Mouse (Mus musculus) hindbrain, embryonic 14.5 days (tissue): Measurements from ENCODE around the gene Mrpl22. TPM values are rescaled to one million over a fixed set of nuclear protein-coding genes. Genes with fewer than 3 reads are reported as not detected.
A peak's percentile ranks its signal among the peaks of the same experiment; 100 is the strongest.
"Not testable (repeated sequence)": the region's sequence is repeated elsewhere in the genome, so short reads cannot be mapped to it uniquely, and the experiment has no call there.

Source experiments
- ATAC-seq: fragments of 200-750 bp; cut with Nextera tagmentation; 2 replicates; pipeline ENCODE4 v1.8.0; 2017; ENCODE audit warnings: moderate number of reproducible peaks, mild to moderate bottlenecking, moderate TSS enrichment, moderate library complexity; ENCODE audit not compliant: low FRiP score
- DNase-seq: peaks from one replicate; pipeline ENCODE4 v3.0.0-alpha.2; 2015; ENCODE audit warnings: low spot score
- H3K27ac ChIP-seq: fragments of 300-500 bp; sonication (generic); 2 replicates; pipeline ENCODE4 v1.5.1; 2014; ENCODE audit warnings: mild to moderate bottlenecking, moderate library complexity
- H3K27me3 ChIP-seq: fragments of 300-500 bp; sonication (generic); 2 replicates; pipeline ENCODE4 v1.6.1; 2014; ENCODE audit warnings: mild to moderate bottlenecking, low read length, mixed read lengths; ENCODE audit not compliant: control insufficient read depth, insufficient read depth
- H3K36me3 ChIP-seq: fragments of 300-500 bp; sonication (generic); replicated peaks from 2 replicates; pipeline ENCODE4 v1.6.1; 2014; ENCODE audit not compliant: control insufficient read depth, insufficient read depth
- H3K4me1 ChIP-seq: fragments of 300-500 bp; sonication (generic); replicated peaks from 2 replicates; pipeline ENCODE4 v1.6.1; 2014; ENCODE audit warnings: antibody characterized with exemption, low read length, mixed read lengths; ENCODE audit not compliant: control insufficient read depth, insufficient read depth
- H3K4me2 ChIP-seq: fragments of 300-500 bp; sonication (generic); replicated peaks from 2 replicates; pipeline ENCODE4 v1.6.1; 2014; ENCODE audit warnings: mild to moderate bottlenecking, moderate library complexity
- H3K4me3 ChIP-seq: fragments of 300-500 bp; sonication (generic); replicated peaks from 2 replicates; pipeline ENCODE4 v1.5.1; 2014; ENCODE audit warnings: mild to moderate bottlenecking, low read length
- H3K9ac ChIP-seq: fragments of 300-500 bp; sonication (generic); 2 replicates; pipeline ENCODE4 v1.6.1; 2014
- H3K9me3 ChIP-seq: fragments of 300-500 bp; sonication (generic); 2 replicates; pipeline ENCODE4 v1.6.1; 2016; ENCODE audit warnings: low read length; ENCODE audit not compliant: control insufficient read depth
- WGBS: fragments of 180-500 bp; shearing (Covaris S2); extraction: QIAGEN DNeasy Blood & Tissue Kit; methylation state at CpG from one replicate; pipeline ENCODE4 v1.1.7; 2014; 5-methylcytosine and 5-hydroxymethylcytosine counted together
- polyA plus RNA-seq: library from polyadenylated mRNA; unstranded; fragments of >200 nt; fragmentation: Nextera tagmentation; extraction: Ambion mirVana; gene quantifications from 2 replicates; pipeline ENCODE4 v1.2.1, GENCODE M21; 2014

Mrpl22 gene
- polyA plus RNA-seq, 1 experiment from 2014 or later = 98.4 TPM

DNA sequence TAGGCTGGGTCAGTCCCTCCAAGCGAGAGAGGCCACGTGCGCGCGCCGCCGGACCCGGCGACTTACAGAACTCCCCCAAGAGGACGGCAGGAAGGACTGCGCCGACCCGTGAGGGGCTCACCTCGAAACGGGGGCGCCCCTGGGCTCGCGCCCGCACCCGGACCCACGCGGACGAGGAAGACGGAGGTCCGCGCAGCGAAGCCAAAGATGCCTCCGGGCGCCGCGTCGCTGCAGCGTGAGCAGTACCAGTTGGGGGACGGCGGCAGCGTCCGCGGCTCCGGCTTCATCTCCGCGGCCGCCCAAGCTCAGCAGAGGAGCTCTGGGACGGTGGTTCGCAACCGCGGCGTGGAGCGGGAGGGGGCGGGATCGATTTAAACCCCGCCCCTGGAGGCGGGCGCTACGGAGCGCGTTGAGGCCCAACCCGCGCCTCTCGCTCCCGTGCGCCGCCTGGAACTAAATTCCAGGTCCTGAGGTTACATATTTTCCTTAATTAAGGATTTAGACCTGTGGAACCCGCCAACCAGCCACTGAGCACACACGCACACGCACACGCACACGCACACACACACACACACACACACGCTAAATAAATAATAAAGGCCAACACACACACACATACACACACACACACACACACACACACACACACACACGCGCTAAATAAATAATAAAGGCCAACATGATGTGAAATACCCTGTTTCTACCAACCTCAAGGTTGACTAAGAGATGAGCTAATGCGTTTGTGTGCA lies 3.1 kb upstream of the Mrpl22 start, which contains the start of gene Gemin5:
TSS of gene Gemin5 (minus strand) at position 373 of the 749 bp plus-strand sequence.
- Histone ChIP-seq H3K27ac (peak within 1 kb of the TSS; percentile 60), H3K4me3 (peak within 1 kb of the TSS; percentile 82), H3K4me2 (peak within 1 kb of the TSS; percentile 57), H3K9ac (peak within 1 kb of the TSS; percentile 77), H3K9me3 (no peaks in the 10 kb centered on the region), H3K27me3 (no peaks in the 10 kb centered on the region), H3K36me3 (peaks cover 30% of the 10 kb centered on the region), H3K4me1 (peaks cover 16% of the 10 kb centered on the region)
- ATAC-seq = peak; percentile 86
- WGBS = 1% methylated on average over 59 of the region's 71 CpGs
- peak; percentile 90 for DNase-seq

DNA sequence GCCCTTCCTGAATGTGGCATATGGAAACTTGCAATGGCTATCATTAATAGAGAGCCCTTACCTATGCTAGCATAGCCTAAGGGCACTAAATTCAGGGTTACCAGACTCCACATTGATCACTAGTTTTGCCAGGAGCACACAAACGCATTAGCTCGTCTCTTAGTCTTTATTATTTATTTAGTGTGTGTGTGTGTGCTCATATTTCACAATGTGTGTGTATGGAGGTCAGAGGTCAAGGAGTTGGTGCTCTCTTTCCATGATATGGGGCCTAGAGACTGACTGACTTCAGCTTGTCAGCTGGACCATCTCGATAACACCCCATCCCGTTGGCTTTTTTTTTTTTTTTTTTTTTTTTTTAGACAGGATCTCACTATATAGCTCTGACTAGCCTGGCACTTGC lies 1.8 kb upstream of the Mrpl22 start:
- Histone ChIP-seq H3K4me3 (no peak overlapping the region), H3K36me3 (peaks cover 33% of the 10 kb centered on the region), H3K27ac (no peak overlapping the region), H3K9me3 (no peaks in the 10 kb centered on the region), H3K4me1 (peaks cover 16% of the 10 kb centered on the region), H3K4me2 (no peak overlapping the region), H3K27me3 (no peaks in the 10 kb centered on the region), H3K9ac (no peak overlapping the region)
- DNase-seq (no peak), ATAC-seq (no peak)
- WGBS = 93% methylated on average over 4 of the region's 4 CpGs

DNA sequence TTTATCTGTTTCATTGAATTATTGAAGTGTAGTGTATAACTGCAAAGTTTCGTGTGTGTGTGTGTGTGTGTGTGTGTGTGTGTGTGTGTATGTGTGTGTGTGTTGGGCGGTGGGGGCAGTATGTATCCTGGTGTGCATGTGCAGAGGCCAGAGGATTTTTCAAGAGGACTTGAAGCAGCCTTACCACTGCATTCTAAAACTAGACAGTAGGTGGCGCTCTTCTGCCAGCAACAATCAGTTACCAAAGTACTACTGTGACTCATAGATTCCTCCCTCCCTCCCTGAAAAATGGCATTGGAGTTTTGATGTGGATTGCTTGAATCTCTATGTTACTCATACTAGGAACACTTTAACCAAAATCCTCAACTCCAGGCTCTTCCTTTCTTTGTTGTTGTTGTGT lies 8.1 kb downstream of the Mrpl22 start:
- Histone ChIP-seq H3K9me3 (no peaks in the 10 kb centered on the region), H3K4me2 (no peak overlapping the region), H3K27ac (no peak overlapping the region), H3K4me1 (no peaks in the 10 kb centered on the region), H3K9ac (no peak overlapping the region), H3K27me3 (no peaks in the 10 kb centered on the region), H3K36me3 (peaks cover 58% of the 10 kb centered on the region), H3K4me3 (no peak overlapping the region)
- ATAC-seq (peak; percentile 43; the same call in 1 of the 2 replicates), DNase-seq (peak; percentile 86)
- WGBS = 26% methylated on average over 3 of the region's 3 CpGs

DNA sequence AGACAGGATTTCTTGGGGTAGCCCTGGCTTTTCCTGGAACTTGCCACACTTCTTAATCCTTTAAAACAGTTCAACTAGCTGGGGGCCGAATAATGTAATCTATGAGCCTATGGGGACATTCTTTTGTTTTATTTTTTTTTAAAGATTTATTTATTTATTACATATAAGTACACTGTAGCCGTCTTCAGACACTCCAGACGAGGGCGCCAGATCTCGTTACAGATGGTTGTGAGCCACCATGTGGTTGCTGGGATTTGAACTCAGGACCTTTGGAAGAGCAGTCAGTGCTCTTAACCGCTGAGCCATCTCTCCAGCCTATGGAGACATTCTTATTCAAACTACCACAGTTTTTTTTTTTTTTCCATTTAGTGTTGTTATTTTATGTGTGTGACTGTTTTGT lies 8.5 kb downstream of the Mrpl22 start:
- WGBS = 95% methylated on average over 6 of the region's 6 CpGs
- H3K4me3 ChIP-seq, H3K9me3 ChIP-seq, H3K27me3 ChIP-seq, ATAC-seq, H3K4me1 ChIP-seq, DNase-seq, H3K4me2 ChIP-seq, H3K27ac ChIP-seq, H3K9ac ChIP-seq: not testable (repeated sequence)
- peaks cover 54% of the 10 kb centered on the region for H3K36me3 ChIP-seq

DNA sequence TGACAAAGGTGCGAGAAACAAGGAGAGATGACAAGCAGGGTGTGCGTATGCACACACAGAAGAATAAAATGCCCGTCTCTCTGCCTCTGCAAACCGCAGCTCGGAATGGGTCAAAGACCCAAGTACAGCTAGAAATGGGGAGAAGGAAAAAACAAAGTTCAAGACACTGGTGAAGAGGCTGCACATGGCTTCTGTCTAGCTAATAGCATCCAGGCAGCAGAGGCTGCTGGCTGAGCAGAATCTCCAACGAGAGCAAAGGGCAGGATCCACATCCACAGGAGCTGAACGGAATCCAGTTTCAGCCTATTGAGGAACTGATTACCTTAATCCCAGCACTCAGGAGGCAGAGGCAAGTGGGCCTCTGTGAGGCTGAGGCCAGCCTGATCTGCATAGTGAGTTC lies 9.3 kb downstream of the Mrpl22 start:
- WGBS = 96% methylated on average over 7 of the region's 7 CpGs
- no peak overlapping the region for H3K27ac ChIP-seq

DNA sequence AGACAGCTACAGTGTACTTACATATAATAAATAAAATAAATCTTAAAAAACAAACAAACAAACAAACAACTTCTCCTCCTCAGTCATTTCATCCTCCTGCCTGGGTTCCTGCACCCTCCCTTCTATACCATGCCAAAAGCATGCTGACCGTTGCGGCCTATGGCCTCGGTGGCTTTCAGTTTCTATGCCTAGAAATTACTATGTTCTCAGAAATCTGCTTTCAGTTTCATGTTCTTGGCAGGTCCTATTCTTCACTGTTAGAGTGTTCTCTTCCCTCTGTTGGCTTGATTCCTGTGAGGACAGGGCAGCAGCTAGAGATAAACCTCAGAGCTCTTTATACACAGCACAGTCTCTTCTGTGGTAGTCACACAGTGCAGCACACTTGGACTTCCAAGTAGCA lies 12.1 kb downstream of the Mrpl22 start:
- Histone ChIP-seq H3K4me1 (no peaks in the 10 kb centered on the region), H3K4me3 (no peak overlapping the region), H3K9ac (no peak overlapping the region), H3K27me3 (no peaks in the 10 kb centered on the region), H3K36me3 (peaks cover 18% of the 10 kb centered on the region), H3K9me3 (no peaks in the 10 kb centered on the region), H3K4me2 (no peak overlapping the region), H3K27ac (no peak overlapping the region)
- 91% methylated on average over 3 of the region's 3 CpGs for WGBS
- no peak for DNase-seq
- no peak for ATAC-seq

More for the DNA sequence above, 9.3 kb downstream of the Mrpl22 start:
- DNase-seq (no peak), ATAC-seq (no peak)
- Histone ChIP-seq H3K36me3 (peaks cover 46% of the 10 kb centered on the region), H3K27me3 (no peaks in the 10 kb centered on the region), H3K4me2 (no peak overlapping the region), H3K9me3 (no peaks in the 10 kb centered on the region), H3K9ac (no peak overlapping the region), H3K4me1 (no peaks in the 10 kb centered on the region), H3K4me3 (no peak overlapping the region)

DNA sequence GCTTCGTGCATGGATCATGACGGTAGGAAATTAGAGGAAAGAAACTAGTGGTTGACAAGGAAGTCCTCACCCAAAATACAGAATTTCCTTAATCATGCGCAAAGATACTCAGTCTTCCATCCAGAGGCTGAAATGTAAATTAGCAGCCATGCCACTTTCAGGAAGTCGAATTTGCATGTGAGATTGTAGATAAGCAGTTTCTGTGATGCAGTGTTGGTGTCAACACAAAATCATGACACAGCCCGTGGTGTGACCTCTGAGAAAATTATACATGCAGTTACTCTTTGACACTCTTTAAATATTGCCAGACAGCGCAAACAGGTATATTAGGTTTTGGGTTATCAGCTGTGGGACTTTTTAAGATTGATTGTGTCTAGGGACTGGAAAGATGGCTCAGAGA lies 18.2 kb downstream of the Mrpl22 start:
- Histone ChIP-seq H3K9me3 (no peaks in the 10 kb centered on the region), H3K27ac (no peak overlapping the region), H3K4me1 (no peaks in the 10 kb centered on the region), H3K9ac (no peak overlapping the region), H3K27me3 (no peaks in the 10 kb centered on the region), H3K36me3 (no peaks in the 10 kb centered on the region), H3K4me2 (no peak overlapping the region), H3K4me3 (no peak overlapping the region)
- DNase-seq (no peak), ATAC-seq (no peak)
- 97% methylated on average over 6 of the region's 6 CpGs for WGBS

DNA sequence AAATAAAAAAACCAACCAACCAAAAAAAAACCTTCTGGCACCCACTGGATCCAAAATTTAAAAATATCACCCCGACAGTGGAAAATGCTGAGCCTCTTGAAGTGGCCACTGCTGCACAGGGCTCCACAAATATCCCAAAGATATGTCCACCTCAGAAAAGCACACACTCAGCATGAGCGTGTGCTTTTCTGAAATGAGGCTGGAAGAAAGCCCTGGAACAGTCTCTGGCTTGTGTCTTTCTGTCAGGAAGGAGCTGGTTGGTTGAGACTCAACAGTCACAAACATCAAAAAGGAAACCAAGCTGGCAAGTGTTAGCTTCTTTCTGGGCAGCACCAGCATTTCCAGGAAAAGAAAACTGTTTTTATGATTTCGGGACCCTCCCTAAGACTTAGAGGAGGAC lies 21.9 kb downstream of the Mrpl22 start:
- no peak for ATAC-seq
- no peaks in the 10 kb centered on the region for H3K9me3 ChIP-seq
- 82% methylated on average over 3 of the region's 3 CpGs for WGBS
- H3K4me2 ChIP-seq = no peak overlapping the region
- no peaks in the 10 kb centered on the region for H3K36me3 ChIP-seq
- no peak for DNase-seq
- no peak overlapping the region for H3K9ac ChIP-seq
- no peak overlapping the region for H3K4me3 ChIP-seq
- H3K27ac ChIP-seq = no peak overlapping the region
- no peaks in the 10 kb centered on the region for H3K4me1 ChIP-seq
- H3K27me3 ChIP-seq = no peaks in the 10 kb centered on the region

DNA sequence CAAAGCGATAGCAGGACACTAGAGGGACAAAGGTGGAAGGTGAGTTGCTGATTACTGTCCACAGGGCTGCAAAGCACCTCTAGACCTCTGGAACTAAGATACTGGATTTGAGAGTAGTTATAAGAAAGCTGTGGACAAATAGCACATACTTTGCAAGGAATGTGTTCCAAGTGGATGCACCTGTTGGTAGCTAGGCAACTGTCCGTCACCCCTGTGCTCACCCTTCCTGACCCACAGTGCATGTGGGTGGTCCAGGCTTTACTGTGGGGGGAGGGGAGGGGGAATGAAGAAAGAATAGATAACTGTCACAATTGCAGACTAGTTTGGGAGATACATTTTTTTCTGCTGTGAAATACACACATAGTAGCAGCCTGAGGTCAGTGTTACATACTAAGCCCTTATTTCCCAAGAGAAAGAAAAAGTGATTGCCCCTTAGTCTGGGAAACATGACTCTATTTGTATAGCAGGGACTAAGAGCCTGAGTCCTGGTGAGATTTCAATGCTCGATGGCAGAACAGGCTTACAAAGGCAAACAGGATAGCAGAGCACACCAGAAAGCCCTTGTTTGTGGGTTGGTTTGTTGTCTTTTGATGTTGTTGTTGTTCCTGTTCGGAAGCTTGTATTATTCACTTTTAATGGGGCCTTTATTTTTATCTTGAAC lies 22.5 kb downstream of the Mrpl22 start:
- 42% methylated on average over 4 of the region's 4 CpGs for WGBS
- H3K9me3 ChIP-seq = no peaks in the 10 kb centered on the region
- no peak overlapping the region for H3K9ac ChIP-seq
- H3K36me3 ChIP-seq = no peaks in the 10 kb centered on the region
- no peak overlapping the region for H3K4me2 ChIP-seq
- no peaks in the 10 kb centered on the region for H3K27me3 ChIP-seq
- no peak overlapping the region for H3K4me3 ChIP-seq
- no peak overlapping the region for H3K27ac ChIP-seq
- DNase-seq (no peak), ATAC-seq (no peak)
- no peaks in the 10 kb centered on the region for H3K4me1 ChIP-seq
